Comparison of ENCODE assay signal across 8 mouse cellular contexts in the genomic region with DNA sequence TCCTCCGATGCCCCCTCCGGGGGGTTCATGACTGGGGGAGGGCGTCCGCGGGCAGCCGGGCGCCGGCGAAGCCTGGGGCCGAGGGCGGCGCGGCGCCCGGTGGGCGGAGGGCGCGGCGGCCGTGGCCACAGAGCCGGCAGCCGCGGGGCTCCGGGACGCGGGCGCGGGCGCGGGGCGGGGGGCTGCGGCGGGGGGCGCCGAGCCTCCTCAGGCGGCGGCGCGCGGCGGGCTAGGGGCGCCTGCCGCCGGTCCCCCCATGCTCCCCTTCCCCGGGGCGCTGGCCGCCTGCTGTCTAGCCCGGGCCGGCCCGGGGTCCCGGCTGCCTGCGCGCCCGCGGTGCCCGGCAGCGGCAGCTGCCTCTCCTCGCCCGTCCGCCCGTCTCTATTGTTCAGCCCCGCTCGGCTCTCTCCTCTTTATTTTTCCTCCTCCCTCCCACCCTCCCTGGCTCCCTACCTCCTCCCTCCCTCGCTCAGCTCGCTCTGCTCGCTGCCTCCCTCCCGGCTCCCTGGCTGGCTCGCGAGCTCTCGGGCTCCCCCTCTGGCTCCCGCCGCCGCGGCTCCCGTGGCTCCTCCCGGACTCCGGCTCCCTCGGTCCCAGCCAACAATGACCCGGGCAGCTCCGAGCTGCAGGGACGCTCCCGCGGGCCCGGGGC. TPM values are rescaled to one million over a fixed set of nuclear protein-coding genes. Genes with fewer than 3 reads are reported as not detected.
A peak's percentile ranks its signal among the peaks of the same experiment; 100 is the strongest.
DNase-seq lines count a peak whose midpoint lies in the region; ATAC-seq and TF ChIP-seq lines count a peak whose summit lies in the region.

A gene (minus strand): TSS at position 382 of the 652 bp plus-strand sequence.

- ATAC-seq in forebrain, embryonic 15.5 days (replicated peaks) = peak; percentile 95
- peak; percentile 67 for ATAC-seq in liver, embryonic 15.5 days (ENCODE audit: insufficient read depth)
- peak; percentile 93 for ATAC-seq in neural tube, embryonic 14.5 days (ENCODE audit: low read depth)

- peak within 1 kb of the TSS; percentile 99 for H3K27ac ChIP-seq in forebrain, embryonic 15.5 days (replicated peaks)
- no peak within 1 kb of the TSS for H3K27ac ChIP-seq in liver, embryonic 15.5 days (replicated peaks)
- peak within 1 kb of the TSS; percentile 96 for H3K27ac ChIP-seq in neural tube, embryonic 14.5 days (ENCODE audit: low read depth, low read length)

- DNase-seq in c-Kit-positive CD71-positive TER-119-positive erythroid progenitor cells, embryonic 14.5 days (ENCODE audit: low spot score) = peak; percentile 2
- peak; percentile 93 to 94 for DNase-seq in heart, postnatal 14 days
- peak; percentile 94 to 95 for DNase-seq in kidney, postnatal 4 days
- DNase-seq in thymus, adult 18-20 months = peak; percentile 22 to 33

- peaks cover 12% of the 10 kb centered on the region for H3K4me1 ChIP-seq in E14TG2a.4 (replicated peaks; ENCODE audit: low read depth, low read length)
- H3K4me1 ChIP-seq in forebrain, embryonic 15.5 days = peaks cover 46% of the 10 kb centered on the region
- H3K4me1 ChIP-seq in liver, embryonic 15.5 days (replicated peaks) = peaks cover 4% of the 10 kb centered on the region
- H3K4me1 ChIP-seq in neural tube, embryonic 14.5 days (ENCODE audit: control insufficient read depth, insufficient read depth, low read length) = peaks cover 27% of the 10 kb centered on the region; the same call in 1 of the 2 replicates

- peak within 1 kb of the TSS; percentile 81 for H3K4me2 ChIP-seq in forebrain, embryonic 15.5 days (replicated peaks)
- peak within 1 kb of the TSS; percentile 71 for H3K4me2 ChIP-seq in liver, embryonic 15.5 days
- H3K4me2 ChIP-seq in neural tube, embryonic 14.5 days (ENCODE audit: low read depth, low read length) = peak within 1 kb of the TSS; percentile 71

- peaks cover 73% of the 10 kb centered on the region for H3K27me3 ChIP-seq in E14TG2a.4 (ENCODE audit: insufficient read depth, low read length)
- no peaks in the 10 kb centered on the region for H3K27me3 ChIP-seq in forebrain, embryonic 15.5 days
- H3K27me3 ChIP-seq in liver, embryonic 15.5 days = peaks cover 80% of the 10 kb centered on the region
- no peaks in the 10 kb centered on the region for H3K27me3 ChIP-seq in neural tube, embryonic 14.5 days (ENCODE audit: control insufficient read depth, insufficient read depth, low read length)

- intact Hi-C loops in heart, postnatal 14 days (cut with DNase I) = loop anchor here (5.0 kb wide), 2 partner anchors 41 to 226 kb away; no protein-coding TSS in a partner anchor

- 1% methylated on average over 75 of the region's 84 CpGs for WGBS in forebrain, embryonic 15.5 days
- under 1% methylated on average over 77 of the region's 84 CpGs for WGBS in liver, embryonic 15.5 days (ENCODE audit: insufficient replicate concordance)
- WGBS in neural tube, embryonic 14.5 days = under 1% methylated on average over 22 of the region's 84 CpGs

- H3K36me3 ChIP-seq in E14TG2a.4 (ENCODE audit: insufficient read depth, low read length) = no peaks in the 10 kb centered on the region
- H3K36me3 ChIP-seq in forebrain, embryonic 15.5 days = no peaks in the 10 kb centered on the region
- no peaks in the 10 kb centered on the region for H3K36me3 ChIP-seq in liver, embryonic 15.5 days (replicated peaks)
- H3K36me3 ChIP-seq in neural tube, embryonic 14.5 days (ENCODE audit: control insufficient read depth, insufficient read depth, low read length) = no peaks in the 10 kb centered on the region

- no peak for TF ChIP-seq CTCF in E14TG2a.4 (conservative IDR thresholded peaks at IDR 0.05; ENCODE audit: low read length)

- H3K9me3 ChIP-seq in E14TG2a.4 (ENCODE audit: low read length) = no peaks in the 10 kb centered on the region
- no peaks in the 10 kb centered on the region; the same call in 1 of the 2 replicates for H3K9me3 ChIP-seq in forebrain, embryonic 15.5 days
- H3K9me3 ChIP-seq in liver, embryonic 15.5 days (replicated peaks) = no peaks in the 10 kb centered on the region
- H3K9me3 ChIP-seq in neural tube, embryonic 14.5 days (ENCODE audit: control insufficient read depth, low read length) = no peaks in the 10 kb centered on the region

- peak within 1 kb of the TSS; percentile 81 for H3K4me3 ChIP-seq in E14TG2a.4 (replicated peaks; ENCODE audit: low read length)
- peak within 1 kb of the TSS; percentile 95 for H3K4me3 ChIP-seq in forebrain, embryonic 15.5 days
- peak within 1 kb of the TSS; percentile 57 for H3K4me3 ChIP-seq in liver, embryonic 15.5 days (replicated peaks)
- H3K4me3 ChIP-seq in neural tube, embryonic 14.5 days (ENCODE audit: low read depth, low read length) = peak within 1 kb of the TSS; percentile 97

- H3K9ac ChIP-seq in forebrain, embryonic 15.5 days (replicated peaks) = peak within 1 kb of the TSS; percentile 94
- peak within 1 kb of the TSS; percentile 47; the same call in 1 of the 2 replicates for H3K9ac ChIP-seq in liver, embryonic 15.5 days
- H3K9ac ChIP-seq in neural tube, embryonic 14.5 days (replicated peaks; ENCODE audit: low read depth, low read length) = peak within 1 kb of the TSS; percentile 98

RNA-seq across cellular contexts. Expression of the gene that starts here (rescaled TPM):
- polyA plus RNA-seq in forebrain, embryonic 15.5 days (2015; fragmentation: Nextera tagmentation; extraction: Ambion mirVana) = 36.4 and 38.8 TPM in 2 replicates
- total RNA-seq in heart, postnatal 14 days (2021) = 10 to 100 TPM; 29.5 to 33.7 TPM
- 10.0 and 10.9 TPM in 2 replicates for polyA plus RNA-seq in liver, embryonic 15.5 days (2015; fragmentation: Nextera tagmentation; extraction: Ambion mirVana)
- 33.8 and 34.2 TPM in 2 replicates for polyA plus RNA-seq in neural tube, embryonic 14.5 days (2014; fragmentation: Nextera tagmentation; extraction: Ambion mirVana)

Comparison
In these comparisons a context has a peak if more than half of its experiments do, and no peak if none do; other contexts are left out.
1. DNase-seq: peak in every context shown above with its lines; median percentile 94 in kidney, postnatal 4 days; 94 in heart, postnatal 14 days; 28 in thymus, adult 18-20 months; 2 in c-Kit-positive CD71-positive TER-119-positive erythroid progenitor cells, embryonic 14.5 days.
2. H3K9ac ChIP-seq: peak in every context shown above with its lines; median percentile 98 in neural tube, embryonic 14.5 days; 94 in forebrain, embryonic 15.5 days; 47 in liver, embryonic 15.5 days.